Mouse (Mus musculus): ENCODE data around the gene Olfr73.

- TF ChIP-seq POLR2A (IDR thresholded peaks at IDR 0.05; ENCODE audit: low read depth, low read length) (no peak), CTCF (IDR thresholded peaks at IDR 0.05; ENCODE audit: extremely low read depth, insufficient read depth, insufficient read length, insufficient replicate concordance) (no peak)
Observed at GRCm38 (mm10) chr2:88037599-88037998, at the start of gene Olfr73.
